Mouse (Mus musculus): ENCODE data around the gene Gm20431. TPM values are rescaled to one million over a fixed set of nuclear protein-coding genes. Genes with fewer than 3 reads are reported as not detected.

The Gm20431 gene
- total RNA-seq (2021): 10 to 100 TPM; 43.9 to 47.8 TPM

DNA sequence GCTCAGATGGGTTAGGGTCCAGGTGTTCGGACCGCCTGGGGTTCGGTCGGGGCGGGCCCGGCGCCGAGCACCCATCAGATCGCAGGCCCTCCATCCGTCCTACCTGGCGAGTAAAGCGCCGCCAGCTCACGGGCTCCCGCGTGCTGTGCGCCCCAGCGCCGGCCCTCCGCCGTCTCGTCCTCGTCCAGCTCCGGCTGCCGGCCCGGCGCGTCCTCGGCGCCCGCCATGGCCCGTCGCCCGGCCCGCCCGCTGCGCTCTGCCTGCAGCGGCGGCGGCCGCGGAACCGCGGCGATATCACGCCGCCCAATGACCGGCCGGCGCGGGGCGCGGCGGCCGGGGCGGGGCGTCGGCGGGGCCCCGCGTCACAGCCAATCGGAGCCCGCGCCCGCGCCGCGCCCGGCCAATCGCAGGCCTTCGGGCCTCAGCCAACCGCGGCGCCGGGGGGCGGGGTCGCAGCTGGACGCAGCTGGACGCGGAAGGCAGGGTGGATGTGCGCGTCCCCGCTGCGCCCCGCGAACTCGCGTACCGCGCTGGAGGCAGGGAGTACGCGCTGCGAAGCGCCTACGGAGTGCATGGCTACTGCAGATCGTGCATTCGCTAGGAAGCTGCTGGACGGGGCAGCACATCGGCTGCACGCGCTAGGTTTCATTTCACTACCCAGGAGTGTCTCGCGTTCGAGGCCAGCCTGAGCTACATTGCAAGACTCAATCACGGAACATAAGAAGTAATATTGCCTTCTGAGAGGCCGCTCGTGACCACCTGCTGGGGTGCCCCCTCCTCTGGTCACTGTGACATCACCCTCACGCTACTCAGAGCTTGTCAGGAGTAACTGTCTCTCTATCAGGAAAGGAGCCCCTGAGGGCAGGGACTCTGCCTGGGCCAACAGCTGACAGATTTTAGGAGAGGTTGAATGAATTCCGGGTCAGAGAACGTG, at the start of gene Gm20431:
Gene Gm20431 (minus strand): TSS at position 227 of the 934 bp plus-strand sequence.
- intact Hi-C loops (cut with DNase I): no loop called here
- peak; percentile 96 to 98 for DNase-seq (ENCODE audit: low spot score in 2 of 2)

DNA sequence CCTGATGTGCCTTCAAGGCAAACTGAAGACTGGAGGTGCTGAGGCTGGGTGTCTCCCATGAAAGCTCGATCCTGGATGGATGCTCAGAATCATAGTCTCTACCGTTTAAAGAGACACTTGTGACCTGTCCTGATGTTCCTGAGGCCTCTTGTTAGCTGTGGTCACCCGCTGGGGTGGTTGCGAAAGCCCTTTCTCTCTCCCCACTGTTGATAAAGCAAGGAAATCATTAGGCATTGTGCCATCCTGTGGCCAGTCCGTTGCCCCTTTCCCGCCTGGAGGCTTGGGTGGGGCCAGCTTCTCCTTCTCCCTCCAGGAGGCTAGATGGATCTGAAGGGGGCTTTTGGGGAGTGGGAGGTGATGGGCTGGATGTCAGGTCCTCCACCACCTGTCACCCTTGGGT, 49.3 kb upstream of the Gm20431 start:
- no peak for DNase-seq (ENCODE audit: low spot score in 2 of 2)
- intact Hi-C loops (cut with DNase I): no loop called here

DNA sequence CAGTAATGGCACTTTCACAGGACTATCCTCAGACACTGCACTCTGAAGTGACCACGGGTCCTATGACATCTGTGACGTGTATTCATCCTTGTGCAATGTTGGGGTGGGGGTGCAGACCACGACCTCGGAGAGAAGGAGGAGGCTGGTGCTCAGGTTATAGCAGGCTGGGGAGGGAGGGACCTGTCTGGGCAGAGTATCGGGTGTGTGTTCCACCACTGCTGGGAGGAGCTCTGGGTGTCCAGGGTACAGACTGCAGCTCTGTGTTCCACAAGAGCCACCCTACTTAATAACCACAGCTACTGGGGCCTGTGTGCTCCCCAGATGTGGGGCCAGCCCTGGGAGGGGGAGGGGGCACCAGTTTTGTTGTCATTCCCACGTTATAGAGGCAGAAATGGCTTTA, 48.7 kb upstream of the Gm20431 start:
- intact Hi-C loops (cut with DNase I): no loop called here
- no peak for DNase-seq (ENCODE audit: low spot score in 2 of 2)

DNA sequence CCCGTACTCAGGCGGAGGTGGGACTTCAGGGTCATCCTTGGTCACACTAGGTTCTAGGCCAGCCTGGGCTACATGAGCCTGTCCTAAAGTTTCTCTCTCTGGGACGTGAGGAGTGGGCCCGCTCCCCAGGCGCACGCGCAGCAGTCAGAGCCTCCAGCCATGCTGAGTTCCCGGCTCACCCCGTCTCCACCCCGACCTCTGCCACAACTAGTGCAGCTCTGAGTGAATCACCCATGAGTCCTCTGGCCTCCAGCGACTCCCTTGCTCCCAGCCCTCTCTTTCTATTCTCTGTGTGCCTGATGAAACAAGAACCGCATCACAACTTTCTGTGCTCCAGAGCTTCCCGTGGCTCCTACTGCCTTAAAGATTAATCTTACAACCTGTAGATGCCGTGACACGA, 47.1 kb upstream of the Gm20431 start:
- intact Hi-C loops (cut with DNase I): no loop called here

DNA sequence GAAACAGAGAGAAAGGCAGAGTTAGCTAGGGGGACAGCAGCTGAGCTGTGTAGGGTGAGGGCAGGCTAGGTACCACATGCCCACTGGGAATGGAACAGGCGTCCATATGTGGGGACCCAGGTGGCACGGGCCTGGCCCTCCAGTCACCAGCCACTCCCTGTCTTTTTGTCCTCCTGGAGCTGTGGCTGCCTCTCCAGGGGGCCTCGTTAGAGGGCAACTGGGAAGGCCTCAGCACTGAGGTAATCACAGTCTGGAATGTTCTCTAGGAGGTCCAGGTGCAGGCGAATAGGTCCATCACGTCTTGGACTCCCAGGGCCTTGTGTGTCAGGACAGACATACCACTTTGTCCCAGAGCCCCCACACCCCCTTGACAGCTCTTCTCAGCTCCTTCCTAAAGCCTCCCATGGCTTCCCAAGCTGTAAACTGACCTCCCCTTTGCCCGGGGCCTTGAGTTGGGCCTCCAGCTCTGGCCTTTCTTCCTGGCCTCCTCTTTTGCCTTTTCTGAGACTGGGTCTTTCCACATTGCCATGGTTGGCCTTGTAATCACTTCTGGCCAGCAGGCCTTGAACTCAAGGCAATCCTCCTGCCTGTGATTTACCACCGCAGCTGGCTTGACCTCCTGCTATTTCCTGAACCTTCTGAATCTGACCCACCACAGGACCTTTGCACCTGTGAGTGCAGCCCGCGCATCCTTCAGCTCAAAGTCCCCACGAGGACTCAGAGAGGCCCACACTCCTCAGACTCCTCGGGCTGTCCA, 45.1 kb upstream of the Gm20431 start:
- intact Hi-C loops (cut with DNase I): no loop called here

More for the DNA sequence above, 47.1 kb upstream of the Gm20431 start:
- DNase-seq (ENCODE audit: low spot score in 2 of 2): no peak

DNA sequence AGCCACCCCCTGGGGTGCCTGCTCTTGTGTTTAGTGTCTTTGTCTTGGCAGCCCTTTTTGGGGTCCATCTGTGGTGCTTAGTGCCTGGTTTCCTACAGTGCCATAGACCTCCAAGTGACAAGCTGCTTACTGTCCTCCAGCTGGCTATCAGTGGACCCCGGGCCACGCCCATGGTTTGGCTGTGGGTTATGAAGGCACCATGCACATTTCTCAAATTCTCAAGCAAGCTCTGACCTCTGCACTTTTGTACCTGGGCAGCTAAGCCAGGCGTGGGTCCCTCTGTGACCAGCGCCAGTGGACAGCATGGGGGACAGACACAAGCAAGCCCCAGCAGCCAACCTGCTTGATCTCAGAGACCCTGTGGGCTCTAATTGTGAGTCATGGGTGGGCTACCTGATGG, 43.1 kb upstream of the Gm20431 start:
- intact Hi-C loops (cut with DNase I): no loop called here

More for the DNA sequence above, 45.1 kb upstream of the Gm20431 start:
- no peak for DNase-seq (ENCODE audit: low spot score in 2 of 2)

DNA sequence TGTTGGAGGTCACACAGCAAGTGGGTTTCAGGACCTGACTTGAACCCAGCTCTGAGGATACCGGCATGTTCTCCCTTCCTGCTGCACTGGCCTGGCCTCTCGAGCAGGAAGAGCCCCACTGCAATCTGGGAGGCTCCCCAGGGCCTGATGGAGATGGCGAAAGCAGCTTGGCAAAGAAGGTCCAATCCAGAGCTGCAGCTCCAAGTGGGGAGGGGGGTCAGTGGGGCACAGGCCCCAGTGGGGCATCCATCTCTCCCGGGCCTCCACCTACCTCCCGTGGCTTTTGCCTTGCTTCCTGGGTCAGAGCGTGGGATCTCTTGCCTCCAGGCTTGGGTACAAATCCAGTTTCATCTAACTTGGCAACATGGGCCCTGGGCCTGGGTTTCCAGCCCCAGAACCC, 40.8 kb upstream of the Gm20431 start:
- no peak for DNase-seq (ENCODE audit: low spot score in 2 of 2)

More for the DNA sequence above, 43.1 kb upstream of the Gm20431 start:
- no peak for DNase-seq (ENCODE audit: low spot score in 2 of 2)

DNA sequence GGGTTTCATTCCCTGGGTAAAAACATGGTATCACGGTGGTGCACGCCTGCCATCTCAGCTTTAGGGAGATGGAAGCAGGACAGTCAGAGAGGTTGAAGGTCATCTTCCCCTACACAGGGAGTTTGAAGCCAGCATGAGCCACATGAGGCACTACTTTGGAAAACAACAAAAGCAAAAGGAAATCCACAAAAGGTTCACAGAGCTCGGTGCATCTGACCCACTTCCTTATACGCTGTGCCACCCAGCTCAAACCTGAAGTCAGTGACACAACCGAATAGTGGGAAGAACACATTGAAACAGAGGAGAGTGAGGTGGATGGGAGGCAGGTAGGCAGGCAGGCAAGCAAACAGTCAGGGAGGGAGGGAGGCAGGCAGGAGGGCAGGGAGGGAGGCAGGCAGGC, 40.2 kb upstream of the Gm20431 start:
- intact Hi-C loops (cut with DNase I): no loop called here
- no peak for DNase-seq (ENCODE audit: low spot score in 2 of 2)

More for the DNA sequence above, 40.8 kb upstream of the Gm20431 start:
- intact Hi-C loops (cut with DNase I): no loop called here

DNA sequence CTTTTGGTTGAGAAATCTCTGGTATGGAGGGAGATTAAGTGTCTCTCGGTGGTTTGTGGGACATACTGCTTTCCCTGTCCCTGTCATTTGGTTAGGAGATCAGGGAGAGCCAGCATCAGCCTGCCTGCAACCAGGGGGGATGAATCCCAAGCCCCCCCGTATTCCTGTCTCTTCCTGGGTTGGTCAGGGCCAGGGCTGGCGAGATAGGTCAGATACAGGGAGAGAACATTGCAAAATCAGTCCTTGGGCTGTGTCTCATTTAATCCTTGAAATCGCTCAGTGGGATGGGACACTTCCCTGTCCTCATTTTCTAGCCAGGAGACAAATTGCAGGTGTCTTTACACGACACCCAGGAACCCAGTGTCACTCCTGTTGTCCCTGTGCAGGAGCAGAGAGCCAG, 38.7 kb upstream of the Gm20431 start:
- DNase-seq (ENCODE audit: low spot score in 2 of 2): no peak
- intact Hi-C loops (cut with DNase I): no loop called here

DNA sequence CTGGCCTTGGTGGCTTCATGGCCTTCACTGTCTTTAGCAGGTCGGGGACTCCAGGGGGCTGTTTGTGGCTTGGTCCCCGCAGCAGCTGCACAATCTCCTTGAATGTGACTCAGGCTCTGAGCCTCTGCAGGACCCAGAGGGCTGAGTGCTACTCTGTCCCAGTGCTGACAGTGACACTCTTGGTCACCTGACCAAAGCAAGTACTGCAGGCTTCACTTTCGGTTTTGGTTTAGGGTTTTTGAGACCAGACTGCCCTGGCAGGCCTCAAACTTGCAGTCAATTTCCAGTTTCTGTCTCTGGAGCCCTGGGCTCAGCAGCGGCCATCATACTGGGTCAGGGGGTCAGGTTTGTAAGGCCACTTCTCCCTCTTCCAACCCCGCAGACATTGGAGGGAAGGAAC, 36.6 kb upstream of the Gm20431 start:
- intact Hi-C loops (cut with DNase I): no loop called here
- peak in 1 of 2 experiments; percentile 10 for DNase-seq (ENCODE audit: low spot score in 2 of 2)

DNA sequence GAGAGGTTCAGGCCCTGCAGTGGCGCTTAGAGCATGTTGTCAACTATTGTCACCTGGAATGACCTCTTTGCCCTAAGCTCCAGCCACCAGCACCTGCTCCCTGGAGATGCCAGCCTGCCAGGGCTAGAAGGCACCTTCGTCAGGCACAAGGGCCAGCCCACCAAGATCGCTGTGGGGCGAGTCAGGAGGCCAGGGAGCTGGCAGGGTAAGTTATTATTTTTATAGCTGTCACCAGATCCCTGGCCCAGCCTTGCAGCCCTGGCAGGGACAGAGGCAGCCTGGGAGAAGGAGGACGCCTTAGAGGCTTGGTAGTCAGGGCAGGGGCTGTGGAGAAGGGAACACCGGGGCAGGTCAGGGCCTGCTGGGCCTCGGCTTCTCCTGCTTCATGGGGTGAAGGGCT, 34.8 kb upstream of the Gm20431 start:
- no peak for DNase-seq (ENCODE audit: low spot score in 2 of 2)
- intact Hi-C loops (cut with DNase I): no loop called here

DNA sequence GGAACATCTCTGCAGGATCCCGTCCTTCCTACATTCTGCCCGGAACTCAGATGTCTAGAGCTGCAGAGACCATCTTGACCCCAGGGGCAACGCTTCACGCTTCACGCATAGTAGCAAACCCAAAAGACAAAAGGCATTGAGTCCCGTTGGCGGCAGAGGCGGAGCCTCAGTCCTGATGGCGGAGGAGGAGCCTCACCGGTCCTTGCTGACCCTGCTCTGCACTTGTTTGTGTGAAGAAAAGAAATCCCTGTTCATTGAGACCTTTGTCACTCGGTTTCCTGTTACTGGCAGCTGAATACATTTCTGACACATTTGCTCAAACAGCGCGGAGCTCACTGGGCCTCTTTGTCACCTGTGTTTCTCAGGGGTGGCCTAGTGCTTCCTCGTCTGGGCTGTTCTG, 34.2 kb upstream of the Gm20431 start:
- no peak for DNase-seq (ENCODE audit: low spot score in 2 of 2)
- intact Hi-C loops (cut with DNase I): no loop called here

DNA sequence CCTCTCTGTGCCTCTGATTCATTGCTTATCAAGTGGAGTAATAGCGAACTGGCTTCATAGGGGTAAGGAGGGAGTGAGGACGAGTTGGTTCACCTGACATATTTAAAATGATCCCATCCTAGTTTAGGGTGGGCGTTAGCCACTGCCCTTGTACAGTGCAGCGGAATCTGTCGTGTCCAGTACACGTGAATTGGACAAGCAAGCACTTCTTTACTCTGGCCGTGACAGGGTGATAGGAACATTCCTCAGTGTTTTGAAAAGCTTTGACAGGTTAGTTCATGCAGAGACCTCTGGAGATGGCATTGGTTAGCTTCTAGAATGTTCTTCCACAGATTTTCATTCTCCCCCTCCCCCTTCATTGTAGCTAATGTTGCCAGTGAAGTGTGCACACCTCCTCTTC, 33.7 kb upstream of the Gm20431 start:
- intact Hi-C loops (cut with DNase I): no loop called here
- DNase-seq (ENCODE audit: low spot score in 2 of 2): no peak

DNA sequence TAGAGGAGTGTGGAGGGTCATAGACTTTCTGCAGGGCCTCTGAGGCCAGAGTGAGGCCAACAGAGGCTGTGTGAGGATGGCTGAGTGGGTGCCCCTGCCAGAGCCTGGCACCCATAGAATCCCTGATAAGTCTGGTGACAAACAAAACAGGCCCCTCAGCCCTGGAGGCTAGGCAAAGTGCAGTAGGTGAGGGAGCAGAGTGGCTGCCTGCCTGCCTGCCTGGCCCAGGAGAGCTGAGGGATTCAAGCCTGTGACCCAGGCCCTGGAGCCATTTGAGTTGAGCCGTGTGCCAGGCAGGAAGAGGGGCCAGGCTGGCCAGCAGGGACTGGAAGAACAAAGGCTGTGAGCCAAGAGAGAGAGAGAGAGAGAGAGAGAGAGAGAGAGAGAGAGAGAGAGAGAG, 32.9 kb upstream of the Gm20431 start:
- intact Hi-C loops (cut with DNase I): no loop called here
- no peak for DNase-seq (ENCODE audit: low spot score in 2 of 2)

DNA sequence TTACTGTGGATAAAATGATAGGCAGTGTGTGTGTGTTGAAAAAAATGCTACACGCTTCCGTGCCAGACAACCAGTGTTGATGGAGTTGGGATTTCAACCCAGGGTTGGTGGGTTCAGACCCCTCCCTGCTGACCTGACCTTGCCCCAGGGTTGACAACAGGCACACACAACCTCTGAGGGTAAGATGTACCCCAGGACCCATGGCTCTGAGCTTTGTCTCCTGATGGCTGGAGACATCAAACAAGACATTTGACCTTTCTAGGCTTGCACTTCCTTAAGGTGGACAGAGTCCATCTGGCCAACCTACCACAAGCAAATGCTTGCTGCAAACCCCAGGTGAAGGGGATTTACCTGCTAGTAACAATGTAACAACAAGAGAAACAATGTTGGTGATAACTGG, 32.2 kb upstream of the Gm20431 start:
- intact Hi-C loops (cut with DNase I): no loop called here
- no peak for DNase-seq (ENCODE audit: low spot score in 2 of 2)

DNA sequence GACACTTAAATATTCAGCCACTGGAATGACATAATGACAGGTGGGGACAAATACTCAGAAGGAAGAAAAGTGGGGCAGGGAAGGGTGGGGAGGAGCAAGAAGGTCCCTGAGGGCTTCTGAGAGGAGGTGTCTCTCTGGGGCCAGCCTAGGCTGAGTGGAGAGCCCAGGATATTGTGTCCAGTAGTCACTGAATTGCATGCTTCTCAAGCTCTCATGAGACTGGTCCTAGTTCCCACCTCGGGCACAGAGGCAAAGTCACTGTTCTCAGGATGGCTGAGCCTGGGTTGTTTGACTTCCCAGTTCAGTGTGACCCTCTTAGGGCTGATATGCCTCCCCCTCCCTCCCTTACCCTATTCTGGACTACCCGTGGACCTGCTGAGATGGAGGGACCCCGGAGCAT, 31.5 kb upstream of the Gm20431 start:
- intact Hi-C loops (cut with DNase I): no loop called here

DNA sequence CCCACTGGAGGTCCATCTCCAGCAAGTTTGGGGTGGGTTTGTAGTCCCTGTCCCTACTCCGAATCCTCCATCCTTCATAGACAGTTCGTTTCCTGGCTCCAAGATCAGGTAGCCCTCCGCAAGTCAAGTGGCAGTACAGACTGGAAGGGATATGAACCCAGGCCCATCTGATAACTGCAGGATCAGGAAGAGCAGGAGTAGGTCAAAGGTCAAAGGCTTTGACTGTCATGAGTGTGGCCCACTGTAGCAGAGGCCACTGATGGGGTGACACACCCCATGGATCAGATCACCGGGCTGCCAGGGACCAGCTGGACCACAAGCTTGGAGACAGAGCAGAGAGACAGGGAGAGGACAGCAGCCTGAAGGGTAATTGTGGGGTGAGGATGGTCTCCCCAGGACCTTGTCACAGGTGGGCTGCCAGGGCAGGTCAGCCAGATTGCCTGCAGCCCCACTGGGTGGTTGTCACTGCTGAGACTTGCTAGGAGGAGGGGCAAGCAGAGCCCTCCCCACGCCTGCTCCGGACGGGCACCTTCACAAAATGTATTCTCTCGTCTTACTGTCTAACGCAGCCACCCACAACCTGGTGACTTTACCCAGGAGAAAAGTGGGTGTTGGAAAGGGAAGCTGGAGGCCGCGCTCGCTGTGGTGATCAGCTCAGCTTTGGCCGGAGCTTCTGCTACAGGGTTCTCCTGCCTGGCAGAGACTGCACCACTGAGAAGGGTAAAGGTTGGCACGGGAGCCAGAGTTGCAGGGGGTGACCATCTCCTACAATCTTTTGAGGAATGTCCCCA, 30.8 kb upstream of the Gm20431 start:
- DNase-seq (ENCODE audit: low spot score in 2 of 2): peak in 1 of 2 experiments; percentile 75
- intact Hi-C loops (cut with DNase I): loop anchor here (2.0 kb wide), 1 partner anchor 91 kb away; no protein-coding TSS in a partner anchor

More for the DNA sequence above, 31.5 kb upstream of the Gm20431 start:
- no peak for DNase-seq (ENCODE audit: low spot score in 2 of 2)

DNA sequence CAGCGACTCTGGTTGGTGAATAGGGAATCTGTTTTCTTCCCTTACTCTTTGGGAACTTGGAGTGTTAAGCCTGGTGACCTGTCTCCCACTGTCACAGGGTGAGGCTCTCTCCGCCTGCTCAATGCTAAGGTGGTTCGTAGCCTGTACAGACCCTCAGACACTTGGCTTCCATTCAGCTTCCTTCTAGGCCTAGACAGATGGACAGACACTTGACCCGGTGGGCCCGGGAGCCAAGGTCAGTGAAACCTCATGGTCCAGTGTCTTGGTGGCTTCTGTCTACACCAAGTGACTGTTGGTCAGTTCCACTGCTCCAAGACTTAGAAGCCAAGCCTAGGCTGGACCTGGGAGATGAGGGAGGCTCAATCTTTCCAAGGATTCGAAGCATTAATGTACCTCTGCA, 30.1 kb upstream of the Gm20431 start:
- no peak for DNase-seq (ENCODE audit: low spot score in 2 of 2)
- intact Hi-C loops (cut with DNase I): loop anchor here (2.0 kb wide), 1 partner anchor 91 kb away; no protein-coding TSS in a partner anchor

DNA sequence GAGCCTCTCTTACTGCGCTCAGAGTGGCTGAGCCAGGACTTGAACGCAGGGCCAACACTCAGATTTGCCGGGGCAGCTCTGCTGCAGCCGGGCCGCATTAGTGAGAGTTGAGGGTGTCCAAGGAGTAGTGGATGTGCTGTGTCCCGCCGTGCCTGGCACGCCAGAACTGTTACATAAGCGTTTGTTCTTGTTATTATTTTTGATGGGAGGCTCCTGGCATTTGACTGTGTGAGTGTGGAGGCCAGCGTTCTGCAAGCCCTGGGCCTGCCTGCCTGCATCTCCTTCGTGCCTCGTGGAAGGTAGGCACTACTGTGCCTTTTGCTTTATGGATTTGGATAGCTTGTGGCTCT, 29.6 kb upstream of the Gm20431 start:
- peak in 1 of 2 experiments; percentile 18 for DNase-seq (ENCODE audit: low spot score in 2 of 2)
- intact Hi-C loops (cut with DNase I): loop anchor here (2.0 kb wide), 1 partner anchor 92 kb away; no protein-coding TSS in a partner anchor

All from left cerebral cortex, postnatal 25 days (tissue).